Mouse (Mus musculus) hindbrain, embryonic 10.5 days (tissue): ENCODE results near the gene Atg2a. TPM values are rescaled to one million over a fixed set of nuclear protein-coding genes. Genes with fewer than 3 reads are reported as not detected.

Experiments used
- DNase-seq: peaks from one replicate; pipeline ENCODE4 v3.0.0-alpha.2; 2017; ENCODE audit warnings: low spot score
- H3K27ac ChIP-seq: fragments of 300-500 bp; sonication (generic); 2 replicates; pipeline ENCODE4 v1.5.1; 2016; ENCODE audit warnings: mild to moderate bottlenecking, moderate library complexity
- H3K27me3 ChIP-seq: fragments of 300-500 bp; sonication (generic); 2 replicates; pipeline ENCODE4 v1.6.1; 2016; ENCODE audit warnings: mild to moderate bottlenecking; ENCODE audit not compliant: poor library complexity, insufficient read depth, severe bottlenecking
- H3K36me3 ChIP-seq: fragments of 300-500 bp; sonication (generic); 2 replicates; pipeline ENCODE4 v1.6.1; 2016; ENCODE audit warnings: mild to moderate bottlenecking, moderate library complexity
- H3K4me1 ChIP-seq: fragments of 300-500 bp; sonication (generic); replicated peaks from 2 replicates; pipeline ENCODE4 v1.6.1; 2016; ENCODE audit warnings: mild to moderate bottlenecking
- H3K4me3 ChIP-seq: fragments of 300-500 bp; sonication (generic); 2 replicates; pipeline ENCODE4 v1.5.1; 2016; ENCODE audit warnings: mild to moderate bottlenecking, moderate library complexity
- H3K9me3 ChIP-seq: fragments of 300-500 bp; sonication (generic); 2 replicates; pipeline ENCODE4 v1.6.1; 2016; ENCODE audit warnings: mild to moderate bottlenecking, moderate library complexity
- WGBS: fragments of 180-500 bp; shearing (Covaris S2); methylation state at CpG from one replicate; pipeline ENCODE4 v1.1.7; 2016; 5-methylcytosine and 5-hydroxymethylcytosine counted together
- polyA plus RNA-seq: library from polyadenylated mRNA; unstranded; fragments of >200 nt; fragmentation: Nextera tagmentation; extraction: Ambion mirVana; gene quantifications from 2 replicates; pipeline ENCODE4 v1.2.1, GENCODE M21; 2016

The Atg2a gene
- polyA plus RNA-seq, 1 experiment from 2014 or later = 14.9 TPM

- no peak for DNase-seq
- Histone ChIP-seq H3K27ac (no peak overlapping the region), H3K9me3 (no peaks in the 10 kb centered on the region), H3K4me1 (no peaks in the 10 kb centered on the region), H3K4me3 (no peak overlapping the region), H3K27me3 (no peaks in the 10 kb centered on the region), H3K36me3 (peaks cover 65% of the 10 kb centered on the region)
- 92% methylated on average over 14 of the region's 14 CpGs for WGBS
These were observed 19.9 kb downstream of the Atg2a start for GRCm38 (mm10) chr19:6261379-6261778.

- Histone ChIP-seq H3K9me3 (no peaks in the 10 kb centered on the region), H3K27me3 (no peaks in the 10 kb centered on the region; the same call in 1 of the 2 replicates), H3K4me1 (no peaks in the 10 kb centered on the region), H3K4me3 (no peak overlapping the region), H3K27ac (no peak overlapping the region), H3K36me3 (peaks cover 57% of the 10 kb centered on the region)
- peak; percentile 65 for DNase-seq
- WGBS = 63% methylated on average over 7 of the region's 7 CpGs
These were observed 20.8 kb downstream of the Atg2a start for GRCm38 (mm10) chr19:6262222-6262621.

GRCm38 (mm10) chr19:6262839-6263433 lies 21.5 kb downstream of the Atg2a start:
- WGBS = 83% methylated on average over 8 of the region's 8 CpGs
- DNase-seq = no peak
- Histone ChIP-seq H3K36me3 (peaks cover 50% of the 10 kb centered on the region), H3K27me3 (peaks cover 3% of the 10 kb centered on the region; the same call in 1 of the 2 replicates), H3K9me3 (no peaks in the 10 kb centered on the region), H3K4me3 (no peak overlapping the region), H3K4me1 (no peaks in the 10 kb centered on the region), H3K27ac (no peak overlapping the region)

- no peak for DNase-seq
- Histone ChIP-seq H3K4me1 (0 out of 2 replicates have a peak, but pooled peaks cover 4% of the 10 kb centered on the region), H3K27ac (no peak overlapping the region), H3K4me3 (no peak overlapping the region), H3K36me3 (peaks cover 37% of the 10 kb centered on the region), H3K27me3 (peaks cover 3% of the 10 kb centered on the region; the same call in 1 of the 2 replicates), H3K9me3 (no peaks in the 10 kb centered on the region)
- 84% methylated on average over 9 of the region's 9 CpGs for WGBS
These were observed 22.7 kb downstream of the Atg2a start for GRCm38 (mm10) chr19:6264200-6264599.

- 84% methylated on average over 8 of the region's 8 CpGs for WGBS
- no peaks in the 10 kb centered on the region for H3K9me3 ChIP-seq
- no peak overlapping the region for H3K27ac ChIP-seq
These were observed 23.5 kb downstream of the Atg2a start for GRCm38 (mm10) chr19:6264945-6265344.

GRCm38 (mm10) chr19:6265727-6266182 lies 24.3 kb downstream of the Atg2a start:
- no peak overlapping the region for H3K27ac ChIP-seq
- 62% methylated on average over 6 of the region's 6 CpGs for WGBS
- H3K4me3 ChIP-seq = no peak overlapping the region

More at GRCm38 (mm10) chr19:6264945-6265344, 23.5 kb downstream of the Atg2a start:
- Histone ChIP-seq H3K36me3 (peaks cover 31% of the 10 kb centered on the region), H3K4me3 (no peak overlapping the region), H3K4me1 (0 out of 2 replicates have a peak, but pooled peaks cover 4% of the 10 kb centered on the region), H3K27me3 (peaks cover 3% of the 10 kb centered on the region; the same call in 1 of the 2 replicates)
- DNase-seq = no peak

GRCm38 (mm10) chr19:6267306-6268169 lies 26.1 kb downstream of the Atg2a start:
- 77% methylated on average over 11 of the region's 11 CpGs for WGBS
- H3K27ac ChIP-seq = 0 out of 2 replicates have a peak overlapping the region, but pooled peaks have one; percentile 45
- H3K36me3 ChIP-seq = peaks cover 5% of the 10 kb centered on the region
- H3K4me3 ChIP-seq = no peak overlapping the region
- peaks cover 3% of the 10 kb centered on the region; the same call in 1 of the 2 replicates for H3K27me3 ChIP-seq
- no peaks in the 10 kb centered on the region for H3K9me3 ChIP-seq
- DNase-seq = no peak
- H3K4me1 ChIP-seq = peaks cover 11% of the 10 kb centered on the region

More at GRCm38 (mm10) chr19:6265727-6266182, 24.3 kb downstream of the Atg2a start:
- Histone ChIP-seq H3K4me1 (peaks cover 6% of the 10 kb centered on the region; the same call in 1 of the 2 replicates), H3K9me3 (no peaks in the 10 kb centered on the region), H3K27me3 (peaks cover 3% of the 10 kb centered on the region; the same call in 1 of the 2 replicates), H3K36me3 (peaks cover 23% of the 10 kb centered on the region)
- DNase-seq = no peak

GRCm38 (mm10) chr19:6268170-6268528 lies 26.7 kb downstream of the Atg2a start:
- DNase-seq = peak; percentile 87
- H3K36me3 ChIP-seq = 0 out of 2 replicates have a peak, but pooled peaks cover under 1% of the 10 kb centered on the region
- H3K4me1 ChIP-seq = peaks cover 11% of the 10 kb centered on the region
- 16% methylated on average over 8 of the region's 8 CpGs for WGBS
- H3K27ac ChIP-seq = 0 out of 2 replicates have a peak overlapping the region, but pooled peaks have one; percentile 45
- no peak overlapping the region for H3K4me3 ChIP-seq
- H3K27me3 ChIP-seq = peaks cover 3% of the 10 kb centered on the region; the same call in 1 of the 2 replicates
- no peaks in the 10 kb centered on the region for H3K9me3 ChIP-seq

- peaks cover 11% of the 10 kb centered on the region for H3K4me1 ChIP-seq
- WGBS = 83% methylated on average over 7 of the region's 7 CpGs
- DNase-seq = no peak
- H3K27ac ChIP-seq = no peak overlapping the region
- H3K9me3 ChIP-seq = no peaks in the 10 kb centered on the region
- peaks cover 3% of the 10 kb centered on the region; the same call in 1 of the 2 replicates for H3K27me3 ChIP-seq
- H3K36me3 ChIP-seq = no peaks in the 10 kb centered on the region
- no peak overlapping the region for H3K4me3 ChIP-seq
These were observed 27.2 kb downstream of the Atg2a start for GRCm38 (mm10) chr19:6268670-6269132.

- no peak overlapping the region for H3K4me3 ChIP-seq
- H3K9me3 ChIP-seq = no peaks in the 10 kb centered on the region
- H3K36me3 ChIP-seq = no peaks in the 10 kb centered on the region
- H3K4me1 ChIP-seq = peaks cover 12% of the 10 kb centered on the region
- peaks cover 3% of the 10 kb centered on the region; the same call in 1 of the 2 replicates for H3K27me3 ChIP-seq
- WGBS = 84% methylated on average over 8 of the region's 8 CpGs
- H3K27ac ChIP-seq = no peak overlapping the region
- DNase-seq = no peak
These were observed 28.5 kb downstream of the Atg2a start for GRCm38 (mm10) chr19:6269798-6270475.

- DNase-seq = no peak
- H3K27ac ChIP-seq = no peak overlapping the region
- H3K36me3 ChIP-seq = no peaks in the 10 kb centered on the region
- 0 out of 2 replicates have a peak overlapping the region, but pooled peaks have one; percentile 18 for H3K4me3 ChIP-seq
- no peaks in the 10 kb centered on the region for H3K9me3 ChIP-seq
- H3K4me1 ChIP-seq = peaks cover 19% of the 10 kb centered on the region
- 63% methylated on average over 9 of the region's 9 CpGs for WGBS
- H3K27me3 ChIP-seq = peaks cover 3% of the 10 kb centered on the region; the same call in 1 of the 2 replicates
These were observed 29.2 kb downstream of the Atg2a start for GRCm38 (mm10) chr19:6270661-6271060.

GRCm38 (mm10) chr19:6271206-6271605 lies 29.7 kb downstream of the Atg2a start:
- whole genome bisulfite sequencing = 30% methylated on average over 8 of the region's 8 CpGs
- H3K4me3 ChIP-seq = 0 out of 2 replicates have a peak overlapping the region, but pooled peaks have one; percentile 18
- H3K4me1 ChIP-seq = peaks cover 25% of the 10 kb centered on the region
- no peaks in the 10 kb centered on the region for H3K9me3 ChIP-seq
- H3K36me3 ChIP-seq = no peaks in the 10 kb centered on the region
- no peak for DNase-seq
- H3K27me3 ChIP-seq = peaks cover 3% of the 10 kb centered on the region; the same call in 1 of the 2 replicates
- no peak overlapping the region for H3K27ac ChIP-seq
